Mouse (Mus musculus) small intestine, adult 2 months (tissue): ENCODE measurements around the gene Acot2. TPM values are rescaled to one million over a fixed set of nuclear protein-coding genes. Genes with fewer than 3 reads are reported as not detected.
A peak's percentile ranks its signal among the peaks of the same experiment; 100 is the strongest.
"Not testable (repeated sequence)": the region's sequence is repeated elsewhere in the genome, so short reads cannot be mapped to it uniquely, and the experiment has no call there.

ENCODE experiments used
- H3K27ac ChIP-seq: fragments of 200-500 bp; 2 replicates; pipeline ENCODE4 v1.5.1; 2012; ENCODE audit warnings: low read depth, low read length, control low read depth, inconsistent platforms; ENCODE audit not compliant: insufficient read depth
- H3K27me3 ChIP-seq: fragments of 200-500 bp; 2 replicates; pipeline ENCODE4 v1.6.1; 2012; ENCODE audit warnings: mild to moderate bottlenecking, moderate library complexity, low read length, inconsistent platforms; ENCODE audit not compliant: control insufficient read depth, insufficient read depth
- H3K36me3 ChIP-seq: fragments of 200-500 bp; 2 replicates; pipeline ENCODE4 v1.6.1; 2012; ENCODE audit warnings: mild to moderate bottlenecking, low read length, control low read depth, inconsistent platforms; ENCODE audit not compliant: control insufficient read depth, insufficient read depth
- H3K4me1 ChIP-seq: fragments of 200-500 bp; 2 replicates; pipeline ENCODE4 v1.6.1; 2012; ENCODE audit warnings: low read length, inconsistent platforms, mixed read lengths; ENCODE audit not compliant: control insufficient read depth, insufficient read depth, insufficient read length
- H3K4me3 ChIP-seq: fragments of 200-500 bp; 2 replicates; pipeline ENCODE4 v1.5.1; 2012; ENCODE audit warnings: low read depth, mild to moderate bottlenecking, control low read depth, inconsistent platforms, low read length, moderate library complexity
- CTCF ChIP-seq: fragments of 200-500 bp; IDR thresholded peaks from 2 replicates; pipeline ENCODE4 v1.5.1; 2012; ENCODE audit warnings: low read depth, mild to moderate bottlenecking, control low read depth, inconsistent platforms, low read length, moderate library complexity, mixed read lengths; ENCODE audit not compliant: insufficient replicate concordance, insufficient read length; ENCODE audit errors: extremely low read depth
- POLR2A ChIP-seq: fragments of 200-500 bp; IDR thresholded peaks from 2 replicates; pipeline ENCODE4 v1.6.1; 2012; ENCODE audit warnings: low read depth, mild to moderate bottlenecking, control low read depth, inconsistent platforms, low read length, moderate library complexity
- WGBS: fragments of 180-500 bp; shearing (Covaris S2); methylation state at CpG from one replicate; pipeline ENCODE4 v1.1.7; 2018; 5-methylcytosine and 5-hydroxymethylcytosine counted together
- polyA plus RNA-seq: library from polyadenylated mRNA; depleted of rRNA; stranded (reverse); fragments of >200 nt; gene quantifications from 2 replicates; pipeline ENCODE4 v1.2.3, GENCODE M21; 2012; rRNA removed

Gene Acot2
- 4.4 and 7.6 TPM in 2 replicates for polyA plus RNA-seq

DNA sequence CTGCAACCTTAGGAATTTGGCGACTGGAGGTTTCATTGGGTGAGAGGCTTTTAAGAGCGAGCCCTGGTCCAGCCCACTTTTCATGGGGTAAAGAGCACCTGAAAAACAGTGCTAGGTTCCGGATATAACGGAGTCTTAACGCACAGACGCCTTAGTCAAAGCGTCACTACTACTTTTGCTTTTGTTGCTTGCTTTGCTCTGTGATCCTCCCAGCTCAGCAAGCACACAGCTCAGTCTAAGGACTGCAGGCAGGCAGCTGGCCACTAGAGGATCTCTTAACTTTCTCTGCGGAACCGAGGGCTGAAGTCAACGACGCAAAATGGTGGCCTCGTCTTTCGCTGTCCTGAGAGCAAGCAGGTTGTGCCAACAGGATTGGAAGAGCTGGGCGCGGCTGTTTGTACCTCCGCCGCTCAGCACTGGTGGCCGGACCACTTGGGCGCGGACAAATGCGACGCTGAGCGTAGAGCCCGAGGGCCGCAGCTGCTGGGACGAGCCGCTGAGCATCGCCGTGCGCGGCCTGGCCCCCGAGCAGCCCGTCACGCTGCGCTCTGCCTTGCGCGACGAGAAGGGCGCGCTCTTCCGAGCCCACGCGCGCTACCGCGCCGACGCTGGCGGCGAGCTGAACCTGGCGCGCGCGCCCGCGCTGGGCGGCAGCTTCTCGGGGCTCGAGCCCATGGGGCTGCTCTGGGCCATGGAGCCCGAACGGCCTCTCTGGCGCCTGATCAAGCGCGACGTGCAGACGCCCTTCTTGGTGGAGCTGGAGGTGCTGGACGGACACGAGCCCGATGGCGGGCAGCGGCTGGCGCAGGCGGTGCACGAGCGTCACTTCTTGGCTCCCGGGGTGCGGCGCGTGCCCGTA, at the start of gene Acot2:
TSS of gene Acot2 (plus strand) at position 279 of the 859 bp plus-strand sequence.
- H3K4me3 ChIP-seq, result peak within 1 kb of the TSS; percentile 65
- peaks cover 1% of the 10 kb centered on the region; the same call in 1 of the 2 replicates for H3K4me1 ChIP-seq
- under 1% methylated on average over 80 of the region's 80 CpGs for WGBS
- peak within 1 kb of the TSS; percentile 68 for H3K27ac ChIP-seq
- H3K27me3 ChIP-seq, result no peaks in the 10 kb centered on the region
- TF ChIP-seq POLR2A (peak; percentile 55; the same call in 1 of the 2 replicates), CTCF (peak; percentile 48; the same call in 1 of the 2 replicates)
- no peaks in the 10 kb centered on the region for H3K36me3 ChIP-seq

DNA sequence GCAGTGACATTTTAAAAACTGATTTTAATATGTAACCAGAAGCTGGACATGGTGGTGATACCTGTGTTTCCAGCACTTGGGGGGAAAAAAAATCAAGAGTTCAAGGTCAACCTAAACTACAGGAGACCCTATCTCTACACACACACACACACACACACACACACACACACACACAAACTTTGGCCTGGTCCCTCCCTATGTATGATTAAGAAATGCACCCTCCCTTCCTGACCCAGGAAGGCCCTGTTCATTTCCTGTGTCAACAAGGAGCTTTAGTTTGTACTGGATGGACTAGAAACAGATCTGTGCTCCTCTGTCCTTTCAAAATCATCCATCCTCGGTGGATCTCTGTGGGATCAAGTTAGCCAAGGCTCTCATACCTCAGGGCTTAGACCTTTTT, 49.1 kb upstream of the Acot2 start:
- H3K36me3 ChIP-seq, H3K4me1 ChIP-seq, H3K27me3 ChIP-seq, H3K4me3 ChIP-seq, H3K27ac ChIP-seq: not testable (repeated sequence)
- WGBS, result 39% methylated on average over 1 of the region's 1 CpGs

DNA sequence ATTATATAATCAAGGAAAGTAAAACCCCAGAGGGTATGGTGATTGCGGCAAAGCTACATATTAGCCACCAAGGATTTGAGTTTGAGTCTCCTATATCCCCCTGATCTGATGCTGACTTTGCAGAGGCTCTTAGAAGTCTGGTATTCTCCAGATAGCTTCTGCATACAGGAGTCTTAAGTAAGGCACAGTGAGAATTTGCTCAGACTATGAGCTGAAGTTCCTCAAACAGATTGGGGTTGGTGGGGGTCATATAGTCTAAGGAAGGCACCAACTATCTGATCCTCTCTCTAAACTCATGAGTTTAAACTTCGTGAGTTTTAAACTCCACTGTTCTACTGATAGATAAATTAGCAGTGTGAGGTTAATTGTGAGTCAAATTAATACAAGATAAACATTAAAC, 48.3 kb upstream of the Acot2 start:
- Histone ChIP-seq H3K4me3 (no peak overlapping the region), H3K27ac (no peak overlapping the region), H3K4me1 (no peaks in the 10 kb centered on the region), H3K27me3 (no peaks in the 10 kb centered on the region), H3K36me3 (no peaks in the 10 kb centered on the region)
- WGBS, result 89% methylated on average over 2 of the region's 2 CpGs
- TF ChIP-seq POLR2A, result no peak
- TF ChIP-seq CTCF, result no peak

GRCm38 (mm10) chr12:83940031-83940430, 47.6 kb upstream of the Acot2 start:
- H3K27me3 ChIP-seq, result no peaks in the 10 kb centered on the region
- H3K4me3 ChIP-seq, result no peak overlapping the region
- no peaks in the 10 kb centered on the region for H3K4me1 ChIP-seq
- no peak overlapping the region for H3K27ac ChIP-seq
- WGBS, result 72% methylated on average over 4 of the region's 4 CpGs
- no peaks in the 10 kb centered on the region for H3K36me3 ChIP-seq
- TF ChIP-seq POLR2A (no peak), CTCF (no peak)

DNA sequence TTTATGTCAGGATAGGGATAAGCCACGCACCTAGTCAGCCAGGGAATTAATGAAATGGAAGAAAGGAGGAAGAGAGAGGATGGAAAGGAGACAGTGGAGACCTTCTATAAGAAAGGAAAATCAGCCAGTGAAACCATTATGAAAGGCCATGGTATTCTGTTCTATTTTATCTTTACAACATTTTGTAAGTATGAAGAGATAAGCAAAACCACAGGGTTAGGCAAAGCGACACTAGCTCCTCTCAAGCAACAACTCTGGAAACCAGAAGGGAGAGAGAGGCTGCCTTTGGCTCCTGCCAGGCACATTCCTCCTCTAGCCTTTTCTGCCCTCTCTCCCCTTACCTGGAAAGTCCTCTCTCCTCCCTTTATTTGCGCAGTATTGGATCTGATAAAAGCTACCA, 45.7 kb upstream of the Acot2 start:
- TF ChIP-seq CTCF (no peak), POLR2A (no peak)
- WGBS, result 77% methylated on average over 3 of the region's 3 CpGs
- no peaks in the 10 kb centered on the region for H3K4me1 ChIP-seq
- no peaks in the 10 kb centered on the region for H3K27me3 ChIP-seq
- no peak overlapping the region for H3K27ac ChIP-seq
- H3K36me3 ChIP-seq, result no peaks in the 10 kb centered on the region
- H3K4me3 ChIP-seq, result no peak overlapping the region

DNA sequence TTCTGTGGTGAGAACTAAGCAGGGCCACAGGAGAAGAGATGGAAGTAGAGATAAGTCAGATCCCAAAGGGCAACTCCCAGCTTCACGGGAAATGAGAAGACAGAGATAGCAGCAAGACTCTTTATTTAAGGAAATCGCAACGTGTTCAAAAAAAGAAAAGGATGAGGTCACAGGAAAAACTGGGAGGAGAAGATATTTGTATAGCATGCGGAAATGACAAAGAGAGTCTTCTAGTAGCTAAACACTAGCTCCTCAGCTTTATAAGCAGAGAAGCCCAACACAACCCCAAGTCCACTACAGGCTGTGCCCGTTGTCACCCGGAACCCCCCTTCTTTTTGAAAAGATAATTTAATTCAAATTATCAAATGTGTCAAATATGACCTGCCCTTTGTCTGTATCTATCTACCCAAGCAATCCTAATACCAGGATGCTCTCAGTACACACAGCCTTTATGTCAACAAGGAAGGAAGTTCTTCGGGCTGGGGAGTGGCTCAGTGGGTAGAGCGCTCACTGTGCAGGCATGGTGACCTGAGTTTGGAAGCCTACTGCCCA, 40.3 kb upstream of the Acot2 start:
- H3K27ac ChIP-seq, result no peak overlapping the region
- WGBS, result 73% methylated on average over 8 of the region's 8 CpGs
- H3K27me3 ChIP-seq, result no peaks in the 10 kb centered on the region
- H3K4me1 ChIP-seq, result peaks cover 10% of the 10 kb centered on the region
- no peak overlapping the region for H3K4me3 ChIP-seq
- no peaks in the 10 kb centered on the region for H3K36me3 ChIP-seq
- TF ChIP-seq CTCF (no peak), POLR2A (no peak)

DNA sequence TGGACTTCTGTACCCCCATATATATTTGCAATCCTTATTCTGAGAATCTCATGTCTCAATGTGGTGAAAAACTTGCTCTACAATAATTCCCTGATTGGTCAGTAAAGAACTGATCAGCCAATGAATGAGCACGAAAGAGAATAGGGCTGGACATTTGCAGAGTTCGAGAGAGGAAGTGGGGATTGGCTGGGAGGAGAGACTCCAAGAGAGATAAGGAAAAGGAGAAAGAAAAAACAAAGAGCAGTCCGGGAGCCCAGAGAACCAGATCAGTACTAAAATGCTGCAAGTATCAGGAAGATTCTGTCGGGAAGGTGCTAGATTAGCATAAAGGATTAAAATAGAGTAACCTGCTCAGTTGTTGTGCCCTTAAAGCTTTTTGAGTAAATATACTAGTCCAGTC, 38.6 kb upstream of the Acot2 start:
- Histone ChIP-seq H3K27ac (no peak overlapping the region), H3K4me1 (peaks cover 11% of the 10 kb centered on the region), H3K4me3 (no peak overlapping the region), H3K36me3 (no peaks in the 10 kb centered on the region), H3K27me3 (no peaks in the 10 kb centered on the region)
- TF ChIP-seq CTCF (no peak), POLR2A (no peak)
- 51% methylated on average over 4 of the region's 4 CpGs for WGBS
